Mouse (Mus musculus): ENCODE measurements around the gene Arid2.

- no peak for TF ChIP-seq CTCF (IDR thresholded peaks at IDR 0.05; ENCODE audit: low read depth)
- TF ChIP-seq EP300 (optimal IDR thresholded peaks at IDR 0.05), result no peak
Measured at GRCm38 (mm10) chr15:96340924-96341323, 53.6 kb downstream of the Arid2 start.

All from stomach, postnatal 0 days (tissue).